Mouse (Mus musculus): ENCODE results near the gene Zfp354b. TPM values are rescaled to one million over a fixed set of nuclear protein-coding genes. Genes with fewer than 3 reads are reported as not detected.

Zfp354b gene
- total RNA-seq (2021): 1 to 10 TPM; 6.1 to 7.6 TPM

GRCm38 (mm10) chr11:50931451-50931866 lies at the start of gene Zfp354b:
Zfp354b (minus strand) TSS chr11:50931633.
- intact Hi-C loops (cut with DNase I): no loop called here
- peak; percentile 92 for DNase-seq

GRCm38 (mm10) chr11:50977216-50977615 lies 45.8 kb upstream of the Zfp354b start:
- intact Hi-C loops (cut with DNase I): no loop called here
- DNase-seq: no peak

- intact Hi-C loops (cut with DNase I): no loop called here
- no peak for DNase-seq
These were observed 34.8 kb upstream of the Zfp354b start, which contains the start of gene Olfr1378 for GRCm38 (mm10) chr11:50966230-50966629. Olfr1378 (plus strand) TSS chr11:50966530.

- intact Hi-C loops (cut with DNase I): no loop called here
- no peak for DNase-seq
These were observed 33.5 kb upstream of the Zfp354b start for GRCm38 (mm10) chr11:50964886-50965285.

- intact Hi-C loops (cut with DNase I): no loop called here
- DNase-seq: no peak
These were observed 22.2 kb upstream of the Zfp354b start, which contains the start of gene Prop1 for GRCm38 (mm10) chr11:50953665-50954064. Prop1 (minus strand) TSS chr11:50953765.

GRCm38 (mm10) chr11:50952290-50952689 lies 20.9 kb upstream of the Zfp354b start:
- intact Hi-C loops (cut with DNase I): no loop called here
- no peak for DNase-seq

GRCm38 (mm10) chr11:50943506-50943905 lies 12.1 kb upstream of the Zfp354b start, which contains the start of gene 4933414I15Rik:
4933414I15Rik (minus strand) TSS chr11:50943765.
- intact Hi-C loops (cut with DNase I): loop anchor here (5.0 kb wide), 3 partner anchors 89 to 319 kb away; partner anchors contain the start of genes BC049762 and Clk4

GRCm38 (mm10) chr11:50942386-50942785 lies 11.0 kb upstream of the Zfp354b start:
- intact Hi-C loops (cut with DNase I): loop anchor here (5.0 kb wide), 3 partner anchors 90 to 320 kb away; partner anchors contain the start of genes BC049762 and Clk4
- DNase-seq: no peak

More at GRCm38 (mm10) chr11:50943506-50943905, 12.1 kb upstream of the Zfp354b start, which contains the start of gene 4933414I15Rik:
- no peak for DNase-seq

GRCm38 (mm10) chr11:50939621-50940366 lies 8.4 kb upstream of the Zfp354b start:
- intact Hi-C loops (cut with DNase I): loop anchor here (5.0 kb wide), 3 partner anchors 93 to 323 kb away; partner anchors contain the start of genes BC049762 and Clk4
- DNase-seq: peak; percentile 20

GRCm38 (mm10) chr11:50938435-50938834 lies 7.0 kb upstream of the Zfp354b start:
- no peak for DNase-seq
- intact Hi-C loops (cut with DNase I): no loop called here

GRCm38 (mm10) chr11:50932040-50932439 lies 607 bp upstream of the Zfp354b start:
- intact Hi-C loops (cut with DNase I): no loop called here
- no peak for DNase-seq

GRCm38 (mm10) chr11:50931021-50931420 lies 412 bp downstream of the Zfp354b start:
- no peak for DNase-seq
- intact Hi-C loops (cut with DNase I): no loop called here

- intact Hi-C loops (cut with DNase I): no loop called here
- no peak for DNase-seq
These were observed 891 bp downstream of the Zfp354b start for GRCm38 (mm10) chr11:50930469-50931014.

GRCm38 (mm10) chr11:50915671-50916320 lies 15.6 kb downstream of the Zfp354b start, which contains the start of gene Zfp2:
Zfp2 (minus strand) TSS chr11:50916165.
- peak; percentile 95 for DNase-seq
- intact Hi-C loops (cut with DNase I): no loop called here

- no peak for DNase-seq
- intact Hi-C loops (cut with DNase I): no loop called here
These were observed 17.0 kb downstream of the Zfp354b start for GRCm38 (mm10) chr11:50914461-50914860.

GRCm38 (mm10) chr11:50913301-50913700 lies 18.1 kb downstream of the Zfp354b start:
- no peak for DNase-seq
- intact Hi-C loops (cut with DNase I): no loop called here

GRCm38 (mm10) chr11:50908136-50908535 lies 23.3 kb downstream of the Zfp354b start:
- intact Hi-C loops (cut with DNase I): no loop called here
- DNase-seq: no peak

- no peak for DNase-seq
- intact Hi-C loops (cut with DNase I): no loop called here
These were observed 34.1 kb downstream of the Zfp354b start for GRCm38 (mm10) chr11:50897359-50897758.

GRCm38 (mm10) chr11:50892441-50892840 lies 39.0 kb downstream of the Zfp354b start:
- no peak for DNase-seq
- intact Hi-C loops (cut with DNase I): no loop called here

GRCm38 (mm10) chr11:50887390-50888128 lies 43.9 kb downstream of the Zfp354b start, which contains the start of gene Zfp454:
Zfp454 (minus strand) TSS chr11:50887651.
- peak; percentile 92 for DNase-seq
- intact Hi-C loops (cut with DNase I): no loop called here
